Mouse (Mus musculus) ES-E14 (cell line): ENCODE results near the gene AU015836. TPM values are rescaled to one million over a fixed set of nuclear protein-coding genes. Genes with fewer than 3 reads are reported as not detected.

Experiments used
- DNase-seq: peaks from one replicate; pipeline ENCODE4 v3.0.0-alpha.2; 2013; ENCODE audit warnings: low read depth, low spot score
- H3K27ac ChIP-seq: 2 replicates; pipeline ENCODE4 v1.5.1; 2012; ENCODE audit warnings: low read depth, mild to moderate bottlenecking, low read length, moderate library complexity, mixed read lengths; ENCODE audit not compliant: poor library complexity, insufficient read depth, severe bottlenecking
- H3K36me3 ChIP-seq: 2 replicates; pipeline ENCODE4 v1.6.1; 2012; ENCODE audit warnings: mild to moderate bottlenecking, low read length, moderate library complexity, mixed read lengths; ENCODE audit not compliant: control insufficient read depth, poor library complexity, insufficient read depth, severe bottlenecking
- H3K4me1 ChIP-seq, 2 experiments: fragments of 150-350 bp in 1 of 2; sonication (generic) in 1 of 2; 2 replicates each; pipeline ENCODE4 v1.6.1; 2012; ENCODE audit warnings: low read length in 2 of 2, mild to moderate bottlenecking in 1 of 2, mixed read lengths in 1 of 2; ENCODE audit not compliant: control insufficient read depth in 2 of 2, insufficient read depth in 2 of 2, poor library complexity in 1 of 2
- H3K4me3 ChIP-seq, 2 experiments: fragments of 150-350 bp in 1 of 2; sonication (generic) in 1 of 2; 2 replicates each; pipeline ENCODE4 v1.5.1; 2012; ENCODE audit warnings: low read length in 2 of 2, low read depth in 1 of 2, mild to moderate bottlenecking in 1 of 2, mixed read lengths in 1 of 2; ENCODE audit not compliant: insufficient read depth in 1 of 2, poor library complexity in 1 of 2, severe bottlenecking in 1 of 2
- H3K9ac ChIP-seq: 2 replicates; pipeline ENCODE4 v1.6.1; 2012; ENCODE audit warnings: low read depth, mild to moderate bottlenecking, low read length, mixed read lengths; ENCODE audit not compliant: poor library complexity, insufficient read depth, severe bottlenecking
- H3K9me3 ChIP-seq: fragments of 150-350 bp; sonication (generic); 2 replicates; pipeline ENCODE4 v1.6.1; 2012; ENCODE audit warnings: low read depth, mild to moderate bottlenecking, low read length; ENCODE audit not compliant: control insufficient read depth, insufficient read depth
- CHD2 ChIP-seq: IDR thresholded peaks from 2 replicates; pipeline ENCODE4 v1.6.1; 2014; ENCODE audit warnings: mild to moderate bottlenecking, low read depth, low read length, inconsistent platforms
- HCFC1 ChIP-seq: IDR thresholded peaks from 2 replicates; pipeline ENCODE4 v1.6.1; 2012; ENCODE audit warnings: low read length, inconsistent platforms, borderline replicate concordance; ENCODE audit not compliant: insufficient read depth
- MAFK ChIP-seq: IDR thresholded peaks from 2 replicates; pipeline ENCODE4 v1.6.1; 2014; ENCODE audit warnings: mild to moderate bottlenecking, low read depth, low read length, inconsistent platforms; ENCODE audit not compliant: insufficient read depth
- ZC3H11A ChIP-seq: IDR thresholded peaks from 2 replicates; pipeline ENCODE4 v1.6.1; 2012; ENCODE audit warnings: low read depth, mild to moderate bottlenecking, inconsistent platforms, low read length, borderline replicate concordance
- ZNF384 ChIP-seq: IDR thresholded peaks from 2 replicates; pipeline ENCODE4 v1.6.1; 2012; ENCODE audit warnings: low read depth, low read length, inconsistent platforms
- in situ Hi-C, 2 experiments: fragments of 600-800 bp; cut with MboI; formaldehyde crosslinking; loops; one replicate each; pipeline ENCODE4 v1.15.1; 2025; ENCODE audit warnings: low sequenced_read_pairs in 2 of 2, inconsistent platforms in 1 of 2; ENCODE audit not compliant: unreplicated experiment in 2 of 2
- total RNA-seq: library from RNA; depleted of rRNA; stranded (reverse); fragments of 300-350 nt; gene quantifications from 2 replicates; pipeline ENCODE4 v1.2.3, GENCODE M21; 2012; rRNA removed

Gene AU015836
- total RNA-seq, result 3.5 and 6.1 TPM in 2 replicates

- H3K4me3 ChIP-seq, result no peak within 1 kb of the TSS
- no peak within 1 kb of the TSS for H3K27ac ChIP-seq
- H3K9ac ChIP-seq, result no peak within 1 kb of the TSS
- DNase-seq, result no peak
- in situ Hi-C loops, result no loop called here
- H3K9me3 ChIP-seq, result no peaks in the 10 kb centered on the region
- H3K4me1 ChIP-seq, result no peaks in the 10 kb centered on the region
- TF ChIP-seq CHD2 (no peak), ZNF384 (no peak), ZC3H11A (no peak), MAFK (no peak), HCFC1 (no peak)
- no peaks in the 10 kb centered on the region for H3K36me3 ChIP-seq
These were observed at the start of gene AU015836 for GRCm38 (mm10) chrX:93968444-93968843. Gene AU015836 (plus strand): TSS chrX:93968659.

GRCm38 (mm10) chrX:93919017-93919416, 49.4 kb upstream of the AU015836 start:
- TF ChIP-seq HCFC1, result no peak
- TF ChIP-seq ZNF384, result no peak
- no peak for TF ChIP-seq ZC3H11A
- TF ChIP-seq MAFK, result no peak
- TF ChIP-seq CHD2, result no peak
- in situ Hi-C loops, result no loop called here
- Histone ChIP-seq H3K27ac (no peak overlapping the region), H3K4me1 (no peaks in the 10 kb centered on the region), H3K4me3 (no peak overlapping the region), H3K36me3 (peaks cover 4% of the 10 kb centered on the region; the same call in 1 of the 2 replicates), H3K9me3 (no peaks in the 10 kb centered on the region), H3K9ac (no peak overlapping the region)
- DNase-seq, result no peak

- Histone ChIP-seq H3K4me1 (no peaks in the 10 kb centered on the region), H3K9me3 (no peaks in the 10 kb centered on the region), H3K4me3 (no peak overlapping the region), H3K27ac (no peak overlapping the region), H3K9ac (no peak overlapping the region), H3K36me3 (no peaks in the 10 kb centered on the region)
- in situ Hi-C loops, result no loop called here
- no peak for DNase-seq
- TF ChIP-seq CHD2, result no peak
These were observed 40.1 kb upstream of the AU015836 start for GRCm38 (mm10) chrX:93928379-93928778.

GRCm38 (mm10) chrX:93928794-93929193, 39.7 kb upstream of the AU015836 start:
- TF ChIP-seq ZC3H11A (no peak), HCFC1 (no peak)
- no peak overlapping the region for H3K9ac ChIP-seq

GRCm38 (mm10) chrX:93931694-93932093, 36.8 kb upstream of the AU015836 start:
- H3K9ac ChIP-seq, result no peak overlapping the region
- H3K9me3 ChIP-seq, result no peaks in the 10 kb centered on the region
- TF ChIP-seq ZNF384 (no peak), CHD2 (no peak), ZC3H11A (no peak), HCFC1 (no peak), MAFK (no peak)
- H3K4me3 ChIP-seq, result no peak overlapping the region
- no peak overlapping the region for H3K27ac ChIP-seq
- in situ Hi-C loops, result no loop called here
- H3K36me3 ChIP-seq, result no peaks in the 10 kb centered on the region
- H3K4me1 ChIP-seq, result no peaks in the 10 kb centered on the region
- DNase-seq, result no peak

More at GRCm38 (mm10) chrX:93928794-93929193, 39.7 kb upstream of the AU015836 start:
- in situ Hi-C loops, result no loop called here
- H3K4me1 ChIP-seq, result no peaks in the 10 kb centered on the region
- H3K4me3 ChIP-seq, result no peak overlapping the region
- H3K9me3 ChIP-seq, result no peaks in the 10 kb centered on the region
- H3K36me3 ChIP-seq, result no peaks in the 10 kb centered on the region
- no peak for DNase-seq
- no peak overlapping the region for H3K27ac ChIP-seq
